Mouse (Mus musculus) spleen, adult 2 months (tissue): ENCODE measurements around the gene Robo3. TPM values are rescaled to one million over a fixed set of nuclear protein-coding genes. Genes with fewer than 3 reads are reported as not detected.

ENCODE experiments used
- DNase-seq, 2 experiments: peaks; one replicate each; pipeline versions ENCODE4 v3.0.0 to v3.0.0-alpha.2; 2012 to 2021; ENCODE audit warnings: low spot score in 2 of 2, low read depth in 1 of 2
- H3K27ac ChIP-seq: fragments of 200-500 bp; 2 replicates; pipeline ENCODE4 v1.5.1; 2012; ENCODE audit warnings: low read length, inconsistent platforms; ENCODE audit not compliant: insufficient read depth
- H3K27me3 ChIP-seq: fragments of 200-500 bp; 2 replicates; pipeline ENCODE4 v1.6.1; 2012; ENCODE audit warnings: mild to moderate bottlenecking, moderate library complexity, low read length, inconsistent platforms; ENCODE audit not compliant: control insufficient read depth, insufficient read depth
- H3K36me3 ChIP-seq: fragments of 200-500 bp; 2 replicates; pipeline ENCODE4 v1.6.1; 2012; ENCODE audit warnings: mild to moderate bottlenecking, low read length, inconsistent platforms; ENCODE audit not compliant: control insufficient read depth, insufficient read depth
- H3K4me1 ChIP-seq: fragments of 200-500 bp; 2 replicates; pipeline ENCODE4 v1.6.1; 2011; ENCODE audit warnings: inconsistent platforms; ENCODE audit not compliant: control insufficient read depth, insufficient read depth, insufficient read length
- H3K4me3 ChIP-seq: fragments of 200-500 bp; 2 replicates; pipeline ENCODE4 v1.5.1; 2011; ENCODE audit warnings: mild to moderate bottlenecking, inconsistent platforms; ENCODE audit not compliant: insufficient read depth, insufficient read length; ENCODE audit errors: extremely low read depth
- CTCF ChIP-seq: fragments of 200-500 bp; IDR thresholded peaks from 2 replicates; pipeline ENCODE4 v1.5.1; 2011; ENCODE audit warnings: mild to moderate bottlenecking, inconsistent platforms; ENCODE audit not compliant: insufficient read depth, insufficient read length, insufficient replicate concordance; ENCODE audit errors: extremely low read depth
- POLR2A ChIP-seq: fragments of 200-500 bp; IDR thresholded peaks from 2 replicates; pipeline ENCODE4 v1.6.1; 2011; ENCODE audit warnings: low read depth, low read length, inconsistent platforms
- WGBS: fragments of 180-500 bp; shearing (Covaris S2); methylation state at CpG from one replicate; pipeline ENCODE4 v1.1.7; 2018; 5-methylcytosine and 5-hydroxymethylcytosine counted together
- polyA plus RNA-seq: library from polyadenylated mRNA; depleted of rRNA; stranded (reverse); fragments of >200 nt; gene quantifications from 2 replicates; pipeline ENCODE4 v1.2.3, GENCODE M21; 2012

Robo3 gene
- polyA plus RNA-seq, 1 experiment, result 0.81 TPM

GRCm38 (mm10) chr9:37454011-37454492 lies 21.0 kb upstream of the Robo3 start:
- Histone ChIP-seq H3K36me3 (no peaks in the 10 kb centered on the region), H3K27me3 (peaks cover 16% of the 10 kb centered on the region), H3K4me1 (no peaks in the 10 kb centered on the region), H3K27ac (no peak overlapping the region), H3K4me3 (no peak overlapping the region)
- no peak for DNase-seq
- WGBS, result 46% methylated on average over 6 of the region's 6 CpGs
- TF ChIP-seq CTCF (no peak), POLR2A (no peak)

- DNase-seq, result no peak
- H3K27ac ChIP-seq, result no peak overlapping the region
- TF ChIP-seq CTCF (no peak), POLR2A (no peak)
- H3K4me3 ChIP-seq, result no peak overlapping the region
- H3K4me1 ChIP-seq, result no peaks in the 10 kb centered on the region
- peaks cover 14% of the 10 kb centered on the region for H3K27me3 ChIP-seq
- no peaks in the 10 kb centered on the region for H3K36me3 ChIP-seq
- 77% methylated on average over 4 of the region's 4 CpGs for WGBS
These were observed 20.3 kb upstream of the Robo3 start for GRCm38 (mm10) chr9:37453328-37453727.

DNA sequence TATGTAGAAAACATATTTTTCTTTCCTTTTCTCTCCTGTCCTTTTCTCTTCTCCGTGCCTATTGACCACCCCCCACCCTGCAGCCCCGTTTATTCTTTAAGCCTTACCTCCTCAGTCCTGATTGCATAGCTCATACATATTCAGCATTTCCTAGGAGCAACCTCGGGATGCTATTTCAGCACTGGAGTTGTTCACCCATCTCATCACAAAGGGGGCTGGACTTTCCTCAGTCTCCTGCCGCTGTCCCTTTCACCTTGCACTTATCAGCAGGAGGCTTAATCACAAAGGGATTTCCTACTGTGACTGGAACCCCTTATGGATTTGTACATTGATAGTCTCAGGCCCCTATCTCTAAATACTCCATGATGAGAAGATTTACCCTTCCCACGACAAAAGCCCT lies 19.4 kb upstream of the Robo3 start:
- H3K4me1 ChIP-seq, result no peaks in the 10 kb centered on the region
- H3K27me3 ChIP-seq, result peaks cover 14% of the 10 kb centered on the region
- TF ChIP-seq CTCF (no peak), POLR2A (no peak)
- DNase-seq, result no peak
- H3K36me3 ChIP-seq, result no peaks in the 10 kb centered on the region
- H3K4me3 ChIP-seq, result no peak overlapping the region
- no peak overlapping the region for H3K27ac ChIP-seq
- 8% methylated on average over 5 of the region's 5 CpGs for WGBS

- DNase-seq, result no peak
- Histone ChIP-seq H3K27me3 (peaks cover 12% of the 10 kb centered on the region; the same call in 1 of the 2 replicates), H3K4me1 (no peaks in the 10 kb centered on the region), H3K36me3 (no peaks in the 10 kb centered on the region), H3K27ac (no peak overlapping the region), H3K4me3 (no peak overlapping the region)
- 68% methylated on average over 3 of the region's 3 CpGs for WGBS
- no peak for TF ChIP-seq CTCF
- TF ChIP-seq POLR2A, result no peak
These were observed 5.0 kb upstream of the Robo3 start for GRCm38 (mm10) chr9:37437772-37438735.

- DNase-seq, result no peak
- no peaks in the 10 kb centered on the region for H3K36me3 ChIP-seq
- H3K4me1 ChIP-seq, result no peaks in the 10 kb centered on the region
- peaks cover 16% of the 10 kb centered on the region for H3K27me3 ChIP-seq
- 26% methylated on average over 4 of the region's 4 CpGs for WGBS
- no peak overlapping the region for H3K4me3 ChIP-seq
- H3K27ac ChIP-seq, result no peak overlapping the region
- TF ChIP-seq CTCF (no peak), POLR2A (no peak)
These were observed 2.6 kb upstream of the Robo3 start for GRCm38 (mm10) chr9:37435616-37436015.

DNA sequence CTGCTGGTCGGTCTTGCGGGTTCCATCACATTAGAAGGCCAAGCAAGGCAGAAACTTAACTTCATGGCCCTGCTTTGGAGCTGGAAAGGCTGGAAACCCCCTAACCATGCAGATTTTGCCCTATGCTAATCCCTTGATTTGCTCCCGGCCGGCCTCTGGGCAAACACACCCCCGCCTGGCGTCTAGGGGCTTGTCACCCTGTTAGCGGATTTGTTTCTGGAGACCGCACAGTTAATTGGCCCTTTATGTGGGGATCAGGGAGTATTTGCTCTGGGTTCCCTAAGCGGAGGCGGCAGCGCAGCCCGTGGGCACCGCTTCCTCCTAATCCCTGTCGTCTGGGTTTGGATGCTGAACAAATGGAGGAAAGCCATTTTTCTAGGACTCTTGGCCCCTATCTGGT lies 1.9 kb upstream of the Robo3 start:
- TF ChIP-seq POLR2A (no peak), CTCF (no peak)
- Histone ChIP-seq H3K36me3 (no peaks in the 10 kb centered on the region), H3K27ac (no peak overlapping the region), H3K4me3 (no peak overlapping the region), H3K4me1 (no peaks in the 10 kb centered on the region; the same call in 1 of the 2 replicates), H3K27me3 (peaks cover 18% of the 10 kb centered on the region)
- 18% methylated on average over 14 of the region's 14 CpGs for WGBS
- no peak for DNase-seq

GRCm38 (mm10) chr9:37433823-37434560 lies 946 bp upstream of the Robo3 start:
- no peak for TF ChIP-seq POLR2A
- no peak for TF ChIP-seq CTCF
- DNase-seq, result no peak
- Histone ChIP-seq H3K4me1 (no peaks in the 10 kb centered on the region; the same call in 1 of the 2 replicates), H3K36me3 (no peaks in the 10 kb centered on the region), H3K27me3 (peaks cover 20% of the 10 kb centered on the region), H3K27ac (no peak overlapping the region), H3K4me3 (no peak overlapping the region)
- 4% methylated on average over 18 of the region's 18 CpGs for WGBS
